Mouse (Mus musculus): ENCODE measurements at regions not wholly inside any gene's neighbourhood (a gene's known extent, or its start where the extent isn't known, plus 50 kb on each side); places are given as distances from the start of the nearest gene placed in this dataset.

DNA sequence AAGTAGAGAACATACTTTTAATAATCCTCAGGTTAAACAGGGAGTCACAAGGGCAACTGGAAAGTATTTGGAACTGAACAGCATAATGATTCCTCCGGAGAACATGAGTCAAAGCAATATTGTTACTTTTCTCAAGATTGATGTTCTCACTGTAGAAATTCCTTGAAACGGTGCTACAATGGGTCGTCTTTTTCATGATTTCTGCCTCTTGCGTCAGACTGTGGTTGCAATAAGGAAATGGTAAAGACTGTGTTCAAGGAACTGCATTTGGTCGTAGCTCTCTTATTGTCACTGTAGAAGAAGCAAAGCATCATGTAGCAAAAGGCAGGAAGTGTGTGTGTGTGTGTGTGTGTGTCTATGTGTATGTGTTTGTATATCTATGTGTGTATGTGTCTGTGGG is 294.6 kb upstream of the Actbl2 start:
- Histone ChIP-seq H3K9me3 (ENCODE audit: control insufficient read depth, low read length) (no peaks in the 10 kb centered on the region), H3K9ac (replicated peaks) (no peak overlapping the region), H3K27ac (no peak overlapping the region), H3K4me3 (ENCODE audit: insufficient read depth in 1 of 2, low read depth in 2 of 2, low read length in 2 of 2) (no peak overlapping the region), H3K4me1 (replicated peaks; ENCODE audit: control insufficient read depth in 2 of 2, insufficient read depth in 2 of 2, low read length in 1 of 2) (no peaks in the 10 kb centered on the region), H3K27me3 (ENCODE audit: control insufficient read depth, insufficient read depth, low read length) (no peaks in the 10 kb centered on the region), H3K4me2 (ENCODE audit: low read depth) (no peak overlapping the region), H3K36me3 (replicated peaks; ENCODE audit: control insufficient read depth, insufficient read depth, low read depth) (no peaks in the 10 kb centered on the region)
- WGBS (ENCODE audit: insufficient replicate concordance), result 18% methylated on average over 5 of the region's 5 CpGs
- no peak for TF ChIP-seq EP300 (IDR thresholded peaks at IDR 0.05; ENCODE audit: low read depth)
- TF ChIP-seq CTCF (IDR thresholded peaks at IDR 0.05; ENCODE audit: low read depth), result no peak
- DNase-seq (ENCODE audit: low read depth in 3 of 3, low spot score in 3 of 3) (peak in 1 of 3 experiments; percentile 13), ATAC-seq (ENCODE audit: insufficient read depth) (no peak)

DNA sequence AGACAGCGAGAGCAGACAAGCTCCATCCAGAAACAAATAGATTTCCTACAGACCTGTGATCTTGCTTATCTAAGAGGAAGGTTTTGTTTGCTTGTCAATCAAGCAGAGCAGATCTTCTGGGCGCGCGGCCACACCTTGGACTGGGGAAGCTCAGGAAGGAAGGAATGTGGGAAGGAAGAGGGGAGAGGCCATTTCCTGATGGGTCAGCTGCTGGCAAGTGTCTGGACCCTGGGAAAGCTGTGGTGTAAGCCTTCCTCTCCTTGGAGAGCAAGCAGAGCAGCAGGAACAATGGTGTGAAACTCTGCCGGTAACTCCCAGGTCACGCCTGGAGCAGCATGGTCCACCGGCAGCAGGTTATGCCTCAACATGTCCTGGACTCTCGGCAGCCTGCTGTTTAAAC is 287.7 kb upstream of the Actbl2 start:
- Histone ChIP-seq H3K4me2 (ENCODE audit: low read depth) (no peak overlapping the region), H3K36me3 (replicated peaks; ENCODE audit: control insufficient read depth, insufficient read depth, low read depth) (no peaks in the 10 kb centered on the region), H3K9me3 (ENCODE audit: control insufficient read depth, low read length) (no peaks in the 10 kb centered on the region), H3K4me3 (ENCODE audit: insufficient read depth in 1 of 2, low read depth in 2 of 2, low read length in 2 of 2) (no peak overlapping the region), H3K9ac (replicated peaks) (no peak overlapping the region), H3K27me3 (ENCODE audit: control insufficient read depth, insufficient read depth, low read length) (no peaks in the 10 kb centered on the region), H3K4me1 (replicated peaks; ENCODE audit: control insufficient read depth in 2 of 2, insufficient read depth in 2 of 2, low read length in 1 of 2) (no peaks in the 10 kb centered on the region; a peak in 1 of 4 replicates), H3K27ac (no peak overlapping the region)
- ATAC-seq (ENCODE audit: insufficient read depth), result no peak
- no peak for DNase-seq (ENCODE audit: low read depth in 3 of 3, low spot score in 3 of 3)
- TF ChIP-seq EP300 (IDR thresholded peaks at IDR 0.05; ENCODE audit: low read depth), result no peak
- TF ChIP-seq CTCF (IDR thresholded peaks at IDR 0.05; ENCODE audit: low read depth), result no peak
- 20% methylated on average over 8 of the region's 8 CpGs for WGBS (ENCODE audit: insufficient replicate concordance)

DNA sequence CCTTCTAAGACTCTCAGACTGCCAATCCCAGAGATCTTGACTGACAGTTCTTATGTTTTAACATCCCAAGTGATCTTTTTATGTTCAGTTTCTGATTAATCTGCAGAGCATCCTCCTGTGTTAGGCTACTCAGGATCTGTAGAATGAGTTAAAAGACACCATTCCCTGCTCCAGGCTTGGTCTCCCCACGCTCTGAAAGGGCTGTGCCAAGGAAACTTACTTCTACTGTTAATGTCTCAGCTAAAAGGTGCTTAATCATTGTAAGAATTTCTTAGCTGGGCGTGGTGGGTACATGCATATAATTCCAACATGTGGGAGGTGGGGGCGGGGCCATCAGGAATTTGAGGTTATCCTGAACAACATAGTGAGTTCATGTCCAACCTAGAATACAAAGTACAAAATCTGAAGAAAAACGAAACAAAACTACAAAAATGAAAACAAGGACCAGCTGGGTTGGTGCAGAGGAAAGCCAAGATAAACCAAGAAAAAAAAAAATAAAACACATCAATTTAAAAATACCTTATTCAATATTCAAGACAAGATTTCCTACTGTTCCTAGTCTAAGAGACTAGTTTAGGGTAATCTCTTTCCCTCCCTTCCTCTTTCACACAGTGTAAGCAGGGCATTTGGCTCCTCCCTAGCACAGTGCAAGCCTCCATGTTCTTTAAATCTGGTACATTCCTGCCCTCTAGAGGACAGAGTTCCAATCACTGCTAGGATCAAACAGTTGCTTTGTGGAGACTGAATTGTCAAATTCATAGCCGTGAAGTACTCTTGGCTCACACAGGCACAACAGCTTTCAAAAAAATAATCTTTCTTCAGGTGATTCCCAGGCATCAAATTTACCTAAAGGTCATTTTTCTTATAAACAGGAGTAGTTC is 286.9 kb upstream of the Actbl2 start:
- TF ChIP-seq EP300 (IDR thresholded peaks at IDR 0.05; ENCODE audit: low read depth) (no peak), CTCF (IDR thresholded peaks at IDR 0.05; ENCODE audit: low read depth) (peak; percentile 47)
- WGBS (ENCODE audit: insufficient replicate concordance), result 33% methylated on average over 5 of the region's 5 CpGs
- no peaks in the 10 kb centered on the region; a peak in 1 of 4 replicates for H3K4me1 ChIP-seq (replicated peaks; ENCODE audit: control insufficient read depth in 2 of 2, insufficient read depth in 2 of 2, low read length in 1 of 2)
- no peak overlapping the region for H3K9ac ChIP-seq (replicated peaks)
- no peak overlapping the region for H3K27ac ChIP-seq
- DNase-seq (ENCODE audit: low read depth in 3 of 3, low spot score in 3 of 3), result peak; percentile 12 to 35 (median 30)
- no peaks in the 10 kb centered on the region for H3K27me3 ChIP-seq (ENCODE audit: control insufficient read depth, insufficient read depth, low read length)
- no peaks in the 10 kb centered on the region for H3K9me3 ChIP-seq (ENCODE audit: control insufficient read depth, low read length)
- H3K4me3 ChIP-seq (ENCODE audit: insufficient read depth in 1 of 2, low read depth in 2 of 2, low read length in 2 of 2), result no peak overlapping the region
- no peaks in the 10 kb centered on the region for H3K36me3 ChIP-seq (replicated peaks; ENCODE audit: control insufficient read depth, insufficient read depth, low read depth)
- peak; percentile 52; the same call in 1 of the 2 replicates for ATAC-seq (ENCODE audit: insufficient read depth)
- H3K4me2 ChIP-seq (ENCODE audit: low read depth), result no peak overlapping the region

DNA sequence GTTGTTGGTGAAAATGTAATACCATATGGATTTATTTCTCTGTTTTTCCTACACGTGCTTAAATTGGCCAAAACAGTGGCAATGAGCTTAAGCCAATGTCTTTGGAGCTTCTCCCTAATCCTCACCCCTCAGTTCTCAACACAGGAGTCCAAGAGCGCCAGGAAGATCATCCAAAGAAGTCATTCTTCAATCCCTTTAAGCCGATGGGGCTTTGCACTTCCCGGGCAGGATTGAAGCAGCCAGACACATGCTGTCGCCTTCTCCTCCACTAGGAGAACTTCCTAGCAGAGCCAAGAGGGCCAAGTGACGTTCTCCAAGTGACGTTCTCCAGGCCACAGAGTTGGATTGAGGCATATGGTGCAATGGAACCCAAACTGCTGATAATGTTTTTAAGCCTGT is 286.3 kb upstream of the Actbl2 start:
- Histone ChIP-seq H3K27ac (no peak overlapping the region), H3K9ac (replicated peaks) (no peak overlapping the region), H3K4me3 (ENCODE audit: insufficient read depth in 1 of 2, low read depth in 2 of 2, low read length in 2 of 2) (no peak overlapping the region), H3K4me2 (ENCODE audit: low read depth) (no peak overlapping the region), H3K27me3 (ENCODE audit: control insufficient read depth, insufficient read depth, low read length) (no peaks in the 10 kb centered on the region), H3K4me1 (replicated peaks; ENCODE audit: control insufficient read depth in 2 of 2, insufficient read depth in 2 of 2, low read length in 1 of 2) (no peaks in the 10 kb centered on the region; a peak in 1 of 4 replicates), H3K36me3 (replicated peaks; ENCODE audit: control insufficient read depth, insufficient read depth, low read depth) (no peaks in the 10 kb centered on the region), H3K9me3 (ENCODE audit: control insufficient read depth, low read length) (no peaks in the 10 kb centered on the region)
- TF ChIP-seq CTCF (IDR thresholded peaks at IDR 0.05; ENCODE audit: low read depth) (0 out of 2 replicates have a peak, but pooled peaks have one; percentile 1), EP300 (IDR thresholded peaks at IDR 0.05; ENCODE audit: low read depth) (no peak)
- DNase-seq (ENCODE audit: low read depth in 3 of 3, low spot score in 3 of 3) (no peak), ATAC-seq (ENCODE audit: insufficient read depth) (no peak)
- WGBS (ENCODE audit: insufficient replicate concordance), result 39% methylated on average over 7 of the region's 7 CpGs

DNA sequence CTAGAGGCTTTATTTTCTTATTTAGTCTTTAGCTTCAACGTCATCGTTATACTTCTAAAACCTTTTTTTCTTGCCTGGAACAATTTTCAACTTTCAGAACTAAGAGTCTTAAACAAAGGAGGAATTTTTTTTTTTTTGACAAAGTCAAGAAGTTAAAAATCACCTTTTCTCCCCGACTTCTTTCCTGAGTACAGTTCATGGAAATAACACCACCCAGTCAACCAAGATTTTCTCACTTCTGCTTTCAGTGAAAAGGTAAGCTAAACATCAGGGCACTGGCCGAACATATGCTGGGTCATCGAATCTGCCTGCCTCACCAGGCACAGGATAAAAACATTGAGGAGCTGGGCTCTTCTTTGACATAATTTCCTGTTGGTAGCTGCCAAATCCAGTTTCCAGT is 277.4 kb upstream of the Actbl2 start:
- 62% methylated on average over 5 of the region's 5 CpGs for WGBS (ENCODE audit: insufficient replicate concordance)

More for the DNA sequence above, 277.4 kb upstream of the Actbl2 start:
- H3K27ac ChIP-seq, result no peak overlapping the region
- no peak overlapping the region for H3K9ac ChIP-seq (replicated peaks)
- no peaks in the 10 kb centered on the region for H3K4me1 ChIP-seq (replicated peaks; ENCODE audit: control insufficient read depth in 2 of 2, insufficient read depth in 2 of 2, low read length in 1 of 2)
- no peaks in the 10 kb centered on the region for H3K36me3 ChIP-seq (replicated peaks; ENCODE audit: control insufficient read depth, insufficient read depth, low read depth)
- H3K9me3 ChIP-seq (ENCODE audit: control insufficient read depth, low read length), result no peaks in the 10 kb centered on the region
- no peak overlapping the region for H3K4me3 ChIP-seq (ENCODE audit: insufficient read depth in 1 of 2, low read depth in 2 of 2, low read length in 2 of 2)
- ATAC-seq (ENCODE audit: insufficient read depth), result no peak
- no peak overlapping the region for H3K4me2 ChIP-seq (ENCODE audit: low read depth)
- TF ChIP-seq CTCF (IDR thresholded peaks at IDR 0.05; ENCODE audit: low read depth) (no peak), EP300 (IDR thresholded peaks at IDR 0.05; ENCODE audit: low read depth) (no peak)
- no peaks in the 10 kb centered on the region for H3K27me3 ChIP-seq (ENCODE audit: control insufficient read depth, insufficient read depth, low read length)
- DNase-seq (ENCODE audit: low read depth in 3 of 3, low spot score in 3 of 3), result no peak
